Mouse (Mus musculus) ES-E14 (cell line): ENCODE measurements around the gene Tbl1x.

Experiments used
- CHD2 ChIP-seq: IDR thresholded peaks from 2 replicates; pipeline ENCODE4 v1.6.1; 2014; ENCODE audit warnings: mild to moderate bottlenecking, low read depth, low read length, inconsistent platforms
- HCFC1 ChIP-seq: IDR thresholded peaks from 2 replicates; pipeline ENCODE4 v1.6.1; 2012; ENCODE audit warnings: low read length, inconsistent platforms, borderline replicate concordance; ENCODE audit not compliant: insufficient read depth
- MAFK ChIP-seq: IDR thresholded peaks from 2 replicates; pipeline ENCODE4 v1.6.1; 2014; ENCODE audit warnings: mild to moderate bottlenecking, low read depth, low read length, inconsistent platforms; ENCODE audit not compliant: insufficient read depth
- ZC3H11A ChIP-seq: IDR thresholded peaks from 2 replicates; pipeline ENCODE4 v1.6.1; 2012; ENCODE audit warnings: low read depth, mild to moderate bottlenecking, inconsistent platforms, low read length, borderline replicate concordance

DNA sequence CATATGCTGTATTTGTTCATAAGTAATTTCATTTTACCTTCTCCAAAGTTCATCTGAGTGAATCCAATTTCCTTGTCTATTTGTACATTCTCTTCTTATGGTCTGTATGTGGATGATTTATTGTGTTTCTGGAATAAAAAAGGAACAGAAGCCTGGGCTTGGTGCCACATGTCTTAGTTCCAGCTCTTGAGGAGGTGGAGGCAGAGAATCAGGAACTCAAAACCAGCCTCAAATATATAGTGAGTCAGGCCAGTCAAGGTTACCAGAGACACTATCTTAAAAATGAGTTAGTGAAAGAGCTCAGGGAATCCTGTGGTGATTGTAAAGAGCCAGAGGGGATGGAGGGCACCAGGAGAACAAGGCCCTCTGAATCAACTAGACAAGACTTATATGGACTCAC, 86.9 kb downstream of the Tbl1x start:
- TF ChIP-seq CHD2: no peak
- no peak for TF ChIP-seq HCFC1
- no peak for TF ChIP-seq MAFK
- TF ChIP-seq ZC3H11A: no peak
